Mouse (Mus musculus): Measurements from ENCODE around the gene Ppt1. TPM values are rescaled to one million over a fixed set of nuclear protein-coding genes. Genes with fewer than 3 reads are reported as not detected.

The Ppt1 gene
- total and polyA plus RNA-seq, 3 experiments, result 13.1 to 19.9 TPM; not detected in 1

DNA sequence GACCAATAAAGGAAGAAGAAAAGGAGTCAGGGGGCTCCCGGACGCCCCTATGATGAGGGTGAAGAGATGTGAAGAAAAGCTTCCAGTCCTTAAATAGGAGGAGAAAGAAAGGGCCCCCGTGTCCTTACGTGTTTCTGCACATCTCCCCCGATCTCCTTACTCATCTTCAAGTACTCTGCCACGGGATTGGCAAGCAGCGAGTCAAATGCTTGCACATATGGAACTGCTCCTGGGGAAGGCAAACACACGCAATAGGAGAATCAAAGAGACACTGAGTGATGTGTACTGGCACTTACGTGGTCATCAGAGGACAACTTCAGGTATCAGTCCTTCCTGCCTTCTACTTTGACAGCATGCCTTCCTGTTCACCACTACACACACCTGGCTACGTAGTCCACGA, 35.2 kb downstream of the Ppt1 start (continued):
- TF ChIP-seq TCF12 (IDR thresholded peaks at IDR 0.05; ENCODE audit: low read depth, low read length) (no peak), KAT2A (conservative IDR thresholded peaks at IDR 0.05; ENCODE audit: low read depth, low read length) (no peak), E2F4 (IDR thresholded peaks at IDR 0.05; ENCODE audit: borderline replicate concordance, low read depth, low read length) (no peak)

GRCm38 (mm10) chr4:122871989-122872388, 35.9 kb downstream of the Ppt1 start:
- peaks cover 11 to 49% of the 10 kb centered on the region in 2 experiments for H3K36me3 ChIP-seq (ENCODE audit: control insufficient read depth in 1 of 2, insufficient read depth in 2 of 2, low read length in 2 of 2)

GRCm38 (mm10) chr4:122873003-122873402, 37.0 kb downstream of the Ppt1 start:
- peaks cover 9 to 50% of the 10 kb centered on the region in 2 experiments for H3K36me3 ChIP-seq (ENCODE audit: control insufficient read depth in 1 of 2, insufficient read depth in 2 of 2, low read length in 2 of 2)
- H3K4me3 ChIP-seq (ENCODE audit: control insufficient read depth in 1 of 2, insufficient read depth in 1 of 2, low read depth in 2 of 2, low read length in 2 of 2), result 0 out of 4 replicates have a peak overlapping the region, but pooled peaks of 1 of the 2 experiments have one; percentile 11
- peak overlapping the region; percentile 60 for H3K27ac ChIP-seq (ENCODE audit: control insufficient read depth, low read depth, low read length)
- TF ChIP-seq MXI1 (IDR thresholded peaks at IDR 0.05; ENCODE audit: low read depth, low read length) (peak; percentile 63; the same call in 1 of the 2 replicates), RCOR1 (IDR thresholded peaks at IDR 0.05; ENCODE audit: low read depth, low read length) (peak; percentile 19; the same call in 1 of the 2 replicates), SIN3A (IDR thresholded peaks at IDR 0.05; ENCODE audit: low read length) (peak; percentile 73), CTCF (IDR thresholded peaks at IDR 0.05 in 2 of 3, conservative IDR thresholded peaks at IDR 0.05 in 1 of 3; ENCODE audit: control insufficient read depth in 1 of 3, insufficient read depth in 1 of 3, low read depth in 2 of 3, low read length in 3 of 3, poor library complexity in 1 of 3, severe bottlenecking in 1 of 3) (no peak), GATA1 (IDR thresholded peaks at IDR 0.05; ENCODE audit: low read depth, low read length) (peak; percentile 88), ZC3H11A (IDR thresholded peaks at IDR 0.05; ENCODE audit: low read depth, low read length) (no peak), EP300 (IDR thresholded peaks at IDR 0.05; ENCODE audit: low read depth in 1 of 2, low read length in 2 of 2) (peak; percentile 55 to 71), ETS1 (IDR thresholded peaks at IDR 0.05; ENCODE audit: low read depth, low read length) (peak; percentile 91), MEF2A (IDR thresholded peaks at IDR 0.05; ENCODE audit: extremely low read depth, insufficient replicate concordance, low read depth, low read length, poor library complexity, severe bottlenecking) (no peak), TCF12 (IDR thresholded peaks at IDR 0.05; ENCODE audit: low read depth, low read length) (0 out of 2 replicates have a peak, but pooled peaks have one; percentile 36)
- no peaks in the 10 kb centered on the region for H3K9me3 ChIP-seq (replicated peaks; ENCODE audit: insufficient read depth, low read length)
- H3K27me3 ChIP-seq (ENCODE audit: control insufficient read depth in 1 of 2, insufficient read depth in 2 of 2, low read length in 2 of 2), result no peaks in the 10 kb centered on the region
- peaks cover 10% of the 10 kb centered on the region for H3K79me2 ChIP-seq (ENCODE audit: control insufficient read depth, insufficient read depth, low read length, poor library complexity)
- peaks cover 17 to 23% of the 10 kb centered on the region in 2 experiments for H3K4me1 ChIP-seq (ENCODE audit: control insufficient read depth in 1 of 2, insufficient read depth in 2 of 2, low read length in 2 of 2)
- H3K9ac ChIP-seq (ENCODE audit: control insufficient read depth, low read depth, low read length, poor library complexity, severe bottlenecking), result no peak overlapping the region
- peak; percentile 55 for DNase-seq (ENCODE audit: low read depth, low spot score)

More at GRCm38 (mm10) chr4:122871989-122872388, 35.9 kb downstream of the Ppt1 start:
- Histone ChIP-seq H3K4me3 (ENCODE audit: control insufficient read depth in 1 of 2, insufficient read depth in 1 of 2, low read depth in 2 of 2, low read length in 2 of 2) (no peak overlapping the region), H3K9me3 (replicated peaks; ENCODE audit: insufficient read depth, low read length) (no peaks in the 10 kb centered on the region), H3K79me2 (ENCODE audit: control insufficient read depth, insufficient read depth, low read length, poor library complexity) (peaks cover 9% of the 10 kb centered on the region), H3K4me1 (ENCODE audit: control insufficient read depth in 1 of 2, insufficient read depth in 2 of 2, low read length in 2 of 2) (peaks cover 17 to 23% of the 10 kb centered on the region in 2 experiments), H3K27ac (ENCODE audit: control insufficient read depth, low read depth, low read length) (peak overlapping the region; percentile 87), H3K9ac (ENCODE audit: control insufficient read depth, low read depth, low read length, poor library complexity, severe bottlenecking) (no peak overlapping the region), H3K27me3 (ENCODE audit: control insufficient read depth in 1 of 2, insufficient read depth in 2 of 2, low read length in 2 of 2) (no peaks in the 10 kb centered on the region)
- peak; percentile 82 for TF ChIP-seq ETS1 (IDR thresholded peaks at IDR 0.05; ENCODE audit: low read depth, low read length)
- TF ChIP-seq MXI1 (IDR thresholded peaks at IDR 0.05; ENCODE audit: low read depth, low read length), result no peak; the same call in 1 of the 2 replicates
- no peak for TF ChIP-seq POLR2AphosphoS5 (IDR thresholded peaks at IDR 0.05; ENCODE audit: borderline replicate concordance, low read depth, low read length)
- TF ChIP-seq UBTF (IDR thresholded peaks at IDR 0.05; ENCODE audit: borderline replicate concordance, insufficient read depth, low read depth, low read length), result no peak
- peak; percentile 61 to 80; a peak in 3 of 4 replicates for TF ChIP-seq EP300 (IDR thresholded peaks at IDR 0.05; ENCODE audit: low read depth in 1 of 2, low read length in 2 of 2)
- TF ChIP-seq POLR2A (IDR thresholded peaks at IDR 0.05; ENCODE audit: control insufficient read depth in 1 of 2, insufficient read depth in 1 of 2, low read depth in 1 of 2, low read length in 2 of 2, poor library complexity in 1 of 2), result no peak
- no peak for TF ChIP-seq USF1 (IDR thresholded peaks at IDR 0.05; ENCODE audit: low read depth, low read length)
- peak; percentile 81 for TF ChIP-seq GATA1 (IDR thresholded peaks at IDR 0.05; ENCODE audit: low read depth, low read length)
- no peak for TF ChIP-seq MAZ (IDR thresholded peaks at IDR 0.05; ENCODE audit: low read depth, low read length)
- TF ChIP-seq HCFC1 (IDR thresholded peaks at IDR 0.05; ENCODE audit: low read depth, low read length), result 0 out of 2 replicates have a peak, but pooled peaks have one; percentile 17
- TF ChIP-seq POLR2AphosphoS2 (IDR thresholded peaks at IDR 0.05; ENCODE audit: low read length), result no peak
- peak; percentile 56; the same call in 1 of the 2 replicates for TF ChIP-seq SIN3A (IDR thresholded peaks at IDR 0.05; ENCODE audit: low read length)
- TF ChIP-seq NELFE (IDR thresholded peaks at IDR 0.05; ENCODE audit: low read depth, low read length), result no peak
- TF ChIP-seq SMC3 (IDR thresholded peaks at IDR 0.05; ENCODE audit: low read depth, low read length), result no peak
- no peak for TF ChIP-seq CHD1 (IDR thresholded peaks at IDR 0.05; ENCODE audit: low read depth, low read length)
- 0 out of 2 replicates have a peak, but pooled peaks have one; percentile 22 for TF ChIP-seq ELF1 (IDR thresholded peaks at IDR 0.05; ENCODE audit: low read depth, low read length)
- no peak for TF ChIP-seq ZC3H11A (IDR thresholded peaks at IDR 0.05; ENCODE audit: low read depth, low read length)
- TF ChIP-seq ZNF384 (IDR thresholded peaks at IDR 0.05; ENCODE audit: low read depth, low read length), result no peak
- TF ChIP-seq E2F4 (IDR thresholded peaks at IDR 0.05; ENCODE audit: borderline replicate concordance, low read depth, low read length), result no peak
- TF ChIP-seq ZMIZ1 (IDR thresholded peaks at IDR 0.05; ENCODE audit: low read depth, low read length), result no peak
- no peak for TF ChIP-seq CHD2 (IDR thresholded peaks at IDR 0.05; ENCODE audit: low read length)
- TF ChIP-seq MYC (IDR thresholded peaks at IDR 0.05; ENCODE audit: low read depth, low read length), result no peak
- no peak for TF ChIP-seq CTCF (IDR thresholded peaks at IDR 0.05 in 2 of 3, conservative IDR thresholded peaks at IDR 0.05 in 1 of 3; ENCODE audit: control insufficient read depth in 1 of 3, insufficient read depth in 1 of 3, low read depth in 2 of 3, low read length in 3 of 3, poor library complexity in 1 of 3, severe bottlenecking in 1 of 3)
- TF ChIP-seq ZKSCAN1 (IDR thresholded peaks at IDR 0.05; ENCODE audit: low read depth, low read length), result no peak
- no peak for TF ChIP-seq USF2 (IDR thresholded peaks at IDR 0.05; ENCODE audit: borderline replicate concordance in 1 of 2, insufficient read depth in 1 of 2, low read depth in 1 of 2, low read length in 2 of 2)
- peak; percentile 37; the same call in 1 of the 2 replicates for TF ChIP-seq TAL1 (IDR thresholded peaks at IDR 0.05; ENCODE audit: low read length)
- peak; percentile 72 for DNase-seq (ENCODE audit: low read depth, low spot score)
